Mouse (Mus musculus): ENCODE data around the gene Ddx42. TPM values are rescaled to one million over a fixed set of nuclear protein-coding genes. Genes with fewer than 3 reads are reported as not detected.

The Ddx42 gene
- 15.8 and 16.0 TPM in 2 replicates for polyA plus RNA-seq (2012; rRNA removed)

GRCm38 (mm10) chr11:106216730-106217490 is at the start of gene Ddx42:
Gene Ddx42, plus strand, starts transcription at chr11:106216926.

GRCm38 (mm10) chr11:106202123-106202465 is 14.6 kb upstream of the Ddx42 start, which contains the start of gene Strada:
Gene Strada, minus strand, starts transcription at chr11:106202168.

DNA sequence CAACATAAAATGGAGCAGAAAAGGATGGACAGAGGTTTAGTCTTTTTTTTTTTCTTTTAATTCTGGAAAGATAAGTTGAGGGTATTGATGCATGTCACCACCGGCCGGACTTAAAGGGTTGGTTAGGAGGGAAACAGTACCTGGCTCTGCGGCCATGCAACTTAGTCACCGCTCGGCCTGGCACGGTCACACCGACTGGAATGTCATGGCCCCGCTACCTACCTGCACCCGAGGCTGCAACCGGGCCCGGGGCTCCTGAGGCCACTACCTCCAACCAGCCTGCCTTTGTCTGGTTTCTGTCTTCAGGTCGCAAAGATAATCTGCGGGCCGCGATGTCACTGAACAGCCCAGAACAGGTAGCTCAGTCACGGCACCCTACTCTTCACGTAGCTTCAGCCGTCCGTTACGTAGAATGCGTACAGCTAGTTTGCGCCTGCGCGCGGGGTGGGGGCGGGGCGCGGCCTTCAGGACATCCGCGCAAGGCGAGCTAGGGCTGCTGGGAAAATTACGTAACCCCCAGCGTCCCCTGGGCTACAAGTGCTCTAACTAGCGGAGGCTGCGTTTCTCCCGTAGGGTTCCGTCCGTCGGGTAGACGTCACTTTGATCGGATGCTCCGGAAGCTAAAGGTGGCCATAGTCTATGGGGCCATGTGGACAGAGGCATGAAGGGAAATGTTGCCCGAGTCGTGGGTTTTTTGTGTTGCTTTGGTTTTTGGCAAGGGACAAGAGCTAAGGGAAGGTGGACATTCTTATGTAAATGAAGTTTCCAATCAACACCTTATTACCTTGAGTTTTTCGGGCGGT is 598 bp upstream of the Ddx42 start, which contains the start of gene Ccdc47:
Gene Ccdc47, minus strand, starts transcription at position 418 of the 803 bp plus-strand sequence.

DNA sequence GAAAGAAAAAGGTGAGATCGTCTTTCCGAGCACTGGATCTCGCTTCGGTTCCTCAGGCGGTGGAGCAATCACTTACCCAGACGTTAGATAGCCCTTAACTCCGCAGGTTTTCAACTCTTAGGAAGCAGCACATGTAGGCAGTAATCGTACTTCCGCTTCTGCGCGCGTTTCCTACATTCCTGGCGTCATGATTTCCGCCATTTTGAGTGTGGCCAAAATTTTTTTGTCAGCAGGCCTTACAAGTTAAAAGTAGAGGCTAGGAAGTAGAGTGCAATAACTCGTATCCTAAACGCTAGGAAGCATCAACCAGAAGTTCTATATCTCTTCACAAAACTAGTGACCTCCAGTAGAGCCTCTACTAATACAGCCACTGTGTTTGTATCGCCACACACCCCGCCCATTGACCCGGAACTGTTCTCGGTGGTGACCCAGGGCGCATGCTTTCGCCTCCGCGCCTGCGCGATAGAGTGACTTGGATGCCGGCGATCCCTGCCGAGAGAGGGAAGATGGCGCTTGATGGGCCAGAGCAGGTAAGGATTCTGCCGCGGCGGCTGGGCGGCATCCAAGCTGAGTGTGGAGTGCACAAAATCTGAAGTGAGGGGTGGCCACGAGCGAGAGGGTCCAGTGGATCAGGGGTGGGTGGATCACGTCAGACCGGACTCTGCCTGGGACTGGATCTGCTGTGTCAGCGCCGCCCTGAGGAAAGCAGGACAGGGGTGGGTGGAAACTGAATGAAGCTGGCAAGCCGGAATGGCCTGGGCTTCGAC is 39.1 kb downstream of the Ddx42 start, which contains the start of the genes Ftsj3 and Psmc5:
Gene Ftsj3, minus strand, starts transcription at position 395 of the 767 bp plus-strand sequence.
Gene Psmc5, plus strand, starts transcription at position 470 of the 767 bp plus-strand sequence.

DNA sequence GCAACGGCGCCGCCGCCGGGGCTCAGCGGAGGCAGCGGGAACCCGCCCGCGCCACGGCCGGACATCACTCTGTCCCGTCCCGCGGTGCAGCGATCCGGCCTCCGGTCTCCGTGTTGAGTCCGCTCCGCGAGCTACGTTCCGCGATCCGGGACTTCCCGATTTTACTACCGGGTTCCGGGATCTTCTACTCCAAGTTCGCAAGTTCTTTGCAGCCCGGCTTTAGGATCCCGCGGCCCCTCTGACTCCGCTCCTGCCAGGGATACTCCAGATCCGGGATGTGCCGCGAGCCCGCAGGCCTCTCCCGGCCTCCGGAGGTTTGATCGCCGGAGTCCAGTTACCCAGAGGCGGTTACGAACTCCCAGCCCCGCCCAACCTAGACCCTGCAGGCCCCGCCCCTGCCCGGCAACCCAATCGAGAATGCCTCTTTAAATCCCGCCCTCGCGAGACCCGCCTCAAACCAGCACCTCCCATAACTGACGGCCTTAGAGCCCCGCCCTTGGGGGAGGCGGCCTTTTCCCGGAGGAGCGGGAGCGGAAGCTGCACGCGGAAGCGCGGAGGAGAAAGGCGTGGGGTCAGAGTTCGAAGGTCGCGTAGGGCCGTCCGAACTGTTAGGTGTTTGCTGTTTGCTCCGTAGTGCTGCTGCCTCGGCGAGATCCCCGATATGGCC is 56.1 kb downstream of the Ddx42 start, which contains the start of gene Smarcd2:
Gene Smarcd2, minus strand, starts transcription at position 329 of the 667 bp plus-strand sequence.

GRCm38 (mm10) chr11:106276454-106276853 is 59.7 kb downstream of the Ddx42 start, which contains the start of gene Tcam1:
Gene Tcam1, plus strand, starts transcription at chr11:106276672.

Other genes starting within 250 kb of the Ddx42 start
- gene Ace, start 249.0 kb upstream of the Ddx42 start, polyA plus RNA-seq (2012; rRNA removed), result 0.07 and 0.12 TPM in 2 replicates
- gene Ace3, start 222.3 kb upstream of the Ddx42 start, polyA plus RNA-seq (2012; rRNA removed), result not detected in 2 replicates
- gene Kcnh6, start 208.8 kb upstream of the Ddx42 start, polyA plus RNA-seq (2012; rRNA removed), result 0.01 TPM in 2 replicates
- gene Dcaf7, start 180.1 kb upstream of the Ddx42 start, polyA plus RNA-seq (2012; rRNA removed), result 15.1 and 16.7 TPM in 2 replicates
- 9.1 and 9.6 TPM in 2 replicates for gene Taco1, start 150.9 kb upstream of the Ddx42 start, polyA plus RNA-seq (2012; rRNA removed)
- 5.1 and 6.2 TPM in 2 replicates for gene Map3k3, start 132.3 kb upstream of the Ddx42 start, polyA plus RNA-seq (2012; rRNA removed)
- gene Gm10840, start 56.1 kb upstream of the Ddx42 start, polyA plus RNA-seq (2012; rRNA removed), result not detected in 2 replicates
- 23.6 and 28.2 TPM in 2 replicates for gene Limd2, start 56.1 kb upstream of the Ddx42 start, polyA plus RNA-seq (2012; rRNA removed)
- gene Strada, start 14.8 kb upstream of the Ddx42 start, polyA plus RNA-seq (2012; rRNA removed), result 8.8 and 10.2 TPM in 2 replicates
- gene Ccdc47, start 582 bp upstream of the Ddx42 start, polyA plus RNA-seq (2012; rRNA removed), result 21.0 and 21.5 TPM in 2 replicates
- gene Ftsj3, start 39.2 kb downstream of the Ddx42 start, polyA plus RNA-seq (2012; rRNA removed), result 29.7 and 30.8 TPM in 2 replicates
- 120 and 129 TPM in 2 replicates for gene Psmc5, start 39.2 kb downstream of the Ddx42 start, polyA plus RNA-seq (2012; rRNA removed)
- gene Smarcd2, start 56.0 kb downstream of the Ddx42 start, polyA plus RNA-seq (2012; rRNA removed), result 34.1 and 35.7 TPM in 2 replicates
- gene Tcam1, start 59.7 kb downstream of the Ddx42 start, polyA plus RNA-seq (2012; rRNA removed), result 0.15 and 0.16 TPM in 2 replicates
- gene Gh, start 84.9 kb downstream of the Ddx42 start, polyA plus RNA-seq (2012; rRNA removed), result 0.03 TPM in 1 of 2 replicates, not detected in the other
- 2.7 and 4.1 TPM in 2 replicates for gene Cd79b, start 97.8 kb downstream of the Ddx42 start, polyA plus RNA-seq (2012; rRNA removed)
- gene Scn4a, start 136.4 kb downstream of the Ddx42 start, polyA plus RNA-seq (2012; rRNA removed), result 0.01 and 0.03 TPM in 2 replicates
- not detected in 2 replicates for gene Prr29, start 148.5 kb downstream of the Ddx42 start, polyA plus RNA-seq (2012; rRNA removed)
- 11.7 and 15.2 TPM in 2 replicates for gene Icam2, start 171.1 kb downstream of the Ddx42 start, polyA plus RNA-seq (2012; rRNA removed)

Measured in liver, embryonic 14 days (tissue).